Mouse (Mus musculus) CD4-positive, CD25-positive, alpha-beta regulatory T cell, adult 4 months (primary cell): ENCODE results near the gene Ldhal6b. TPM values are rescaled to one million over a fixed set of nuclear protein-coding genes. Genes with fewer than 3 reads are reported as not detected.
A peak's percentile ranks its signal among the peaks of the same experiment; 100 is the strongest.

Experiments used
- ATAC-seq: one replicate; pipeline ENCODE4 v1.8.0; 2017
- polyA plus RNA-seq, 2 experiments: library from polyadenylated mRNA; unstranded; fragments of 100-300 nt; shearing (Covaris generic); gene quantifications; one replicate each; pipeline ENCODE4 v1.2.1; 2017

Ldhal6b gene
- polyA plus RNA-seq, 2 experiments from 2014 or later: not detected

- ATAC-seq: no peak
Observed at GRCm38 (mm10) chr17:5407030-5407429, 11.5 kb downstream of the Ldhal6b start.

GRCm38 (mm10) chr17:5406566-5406965 lies 12.0 kb downstream of the Ldhal6b start:
- ATAC-seq: no peak

GRCm38 (mm10) chr17:5403885-5404284 lies 14.7 kb downstream of the Ldhal6b start:
- ATAC-seq: no peak

GRCm38 (mm10) chr17:5402624-5403023 lies 15.9 kb downstream of the Ldhal6b start:
- ATAC-seq: peak; percentile 56

- ATAC-seq: peak; percentile 82
Observed at GRCm38 (mm10) chr17:5402069-5402468, 16.5 kb downstream of the Ldhal6b start.

GRCm38 (mm10) chr17:5401288-5401687 lies 17.3 kb downstream of the Ldhal6b start:
- ATAC-seq: no peak

GRCm38 (mm10) chr17:5400435-5401090 lies 18.0 kb downstream of the Ldhal6b start:
- no peak for ATAC-seq

- peak; percentile 79 for ATAC-seq
Observed at GRCm38 (mm10) chr17:5397148-5398007, 21.2 kb downstream of the Ldhal6b start.

GRCm38 (mm10) chr17:5396213-5396612 lies 22.4 kb downstream of the Ldhal6b start:
- no peak for ATAC-seq

GRCm38 (mm10) chr17:5395454-5396205 lies 22.9 kb downstream of the Ldhal6b start:
- ATAC-seq: no peak

- no peak for ATAC-seq
Observed at GRCm38 (mm10) chr17:5390682-5391081, 27.9 kb downstream of the Ldhal6b start.

- no peak for ATAC-seq
Observed at GRCm38 (mm10) chr17:5388351-5388750, 30.2 kb downstream of the Ldhal6b start.

GRCm38 (mm10) chr17:5386885-5387545 lies 31.6 kb downstream of the Ldhal6b start:
- no peak for ATAC-seq

- ATAC-seq: no peak
Observed at GRCm38 (mm10) chr17:5385694-5386093, 32.9 kb downstream of the Ldhal6b start.

GRCm38 (mm10) chr17:5377930-5378310 lies 40.6 kb downstream of the Ldhal6b start:
- no peak for ATAC-seq

- ATAC-seq: no peak
Observed at GRCm38 (mm10) chr17:5377151-5377929, 41.2 kb downstream of the Ldhal6b start.

- ATAC-seq: no peak
Observed at GRCm38 (mm10) chr17:5372951-5373350, 45.6 kb downstream of the Ldhal6b start.

- no peak for ATAC-seq
Observed at GRCm38 (mm10) chr17:5371521-5371920, 47.0 kb downstream of the Ldhal6b start.

GRCm38 (mm10) chr17:5371032-5371431 lies 47.5 kb downstream of the Ldhal6b start:
- no peak for ATAC-seq
